In the genomic region with DNA sequence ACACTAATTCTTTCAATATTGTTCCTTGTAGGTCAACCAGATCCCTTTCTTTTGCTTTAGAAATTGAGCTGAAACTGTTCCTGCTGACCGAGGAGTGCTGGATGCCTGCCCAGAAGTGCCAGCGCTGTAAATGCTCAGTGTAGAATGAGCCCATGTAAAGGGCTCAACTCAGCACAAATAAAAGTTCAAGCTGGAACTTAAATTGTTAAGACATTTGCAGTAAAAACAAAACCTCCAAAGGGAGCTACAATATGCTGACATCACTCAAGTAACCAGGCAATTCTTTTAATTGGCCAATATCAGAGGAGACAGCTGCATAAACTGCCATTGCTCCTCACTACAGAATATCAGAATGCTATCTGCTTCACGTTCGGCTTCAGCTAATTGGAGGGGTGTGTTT, we compare ENCODE assay signal across 10 mouse cellular contexts. TPM values are rescaled to one million over a fixed set of nuclear protein-coding genes. Genes with fewer than 3 reads are reported as not detected.
DNase-seq lines count a peak whose midpoint lies in the region; ATAC-seq and TF ChIP-seq lines count a peak whose summit lies in the region.
"Had no signal": no experiment of that assay in that cellular context is flagged by ENCODE, and none has a peak within 500 bp of the region (broad histone marks: within the 10 kb centered on the region; RNA-seq: fewer than 3 reads in every experiment).

No protein-coding gene starts in this region.

- 16% methylated on average over 4 of the region's 4 CpGs for WGBS in forebrain, embryonic 13.5 days
- WGBS in forebrain, embryonic 10.5 days, result 81% methylated on average over 4 of the region's 4 CpGs
- 43% methylated on average over 4 of the region's 4 CpGs for WGBS in hindbrain, postnatal 0 days
- 75% methylated on average over 4 of the region's 4 CpGs for WGBS in thymus, adult 2 months

- intact Hi-C loops in left cerebral cortex, postnatal 4 days (cut with DNase I), result no loop called here

- no peak overlapping the region for H3K4me2 ChIP-seq in forebrain, embryonic 13.5 days
- no peak overlapping the region for H3K4me2 ChIP-seq in hindbrain, postnatal 0 days (ENCODE audit: low read depth, low read length)
- H3K4me2 ChIP-seq: limb, embryonic 12.5 days had no signal

- H3K27me3 ChIP-seq in forebrain, embryonic 13.5 days, result no peaks in the 10 kb centered on the region
- no peaks in the 10 kb centered on the region for H3K27me3 ChIP-seq in forebrain, embryonic 10.5 days (ENCODE audit: poor library complexity, severe bottlenecking)
- no peaks in the 10 kb centered on the region for H3K27me3 ChIP-seq in hindbrain, postnatal 0 days (ENCODE audit: insufficient read depth, low read length)
- no peaks in the 10 kb centered on the region for H3K27me3 ChIP-seq in thymus, adult 2 months (ENCODE audit: control insufficient read depth, insufficient read depth, low read length)
- H3K27me3 ChIP-seq: limb, embryonic 12.5 days had no signal

- no peak for TF ChIP-seq POLR2A in thymus, adult 2 months (IDR thresholded peaks at IDR 0.05; ENCODE audit: control insufficient read depth, extremely low read depth, insufficient read depth, low read length, poor library complexity)

- no peak overlapping the region for H3K9ac ChIP-seq in forebrain, embryonic 13.5 days
- no peak overlapping the region for H3K9ac ChIP-seq in hindbrain, postnatal 0 days (replicated peaks; ENCODE audit: low read length)
- H3K9ac ChIP-seq: limb, embryonic 12.5 days had no signal

- peak overlapping the region; percentile 78 for H3K27ac ChIP-seq in forebrain, embryonic 13.5 days
- H3K27ac ChIP-seq in forebrain, embryonic 10.5 days, result no peak overlapping the region
- H3K27ac ChIP-seq in hindbrain, postnatal 0 days, result 0 out of 2 replicates have a peak overlapping the region, but pooled peaks have one; percentile 3
- H3K27ac ChIP-seq in thymus, adult 2 months (ENCODE audit: control insufficient read depth, insufficient read depth, low read length), result no peak overlapping the region

- H3K4me1 ChIP-seq in forebrain, embryonic 13.5 days, result peaks cover 24% of the 10 kb centered on the region
- H3K4me1 ChIP-seq in forebrain, embryonic 10.5 days, result peaks cover under 1% of the 10 kb centered on the region; the same call in 1 of the 2 replicates
- no peaks in the 10 kb centered on the region for H3K4me1 ChIP-seq in hindbrain, postnatal 0 days (ENCODE audit: insufficient read depth, low read length)
- peaks cover 3% of the 10 kb centered on the region for H3K4me1 ChIP-seq in thymus, adult 2 months (replicated peaks; ENCODE audit: control insufficient read depth, insufficient read depth, low read length)
- H3K4me1 ChIP-seq: limb, embryonic 12.5 days had no signal

- peaks cover 24% of the 10 kb centered on the region for H3K36me3 ChIP-seq in forebrain, embryonic 13.5 days (ENCODE audit: poor library complexity, severe bottlenecking)
- peaks cover 60% of the 10 kb centered on the region for H3K36me3 ChIP-seq in forebrain, embryonic 10.5 days (replicated peaks)
- H3K36me3 ChIP-seq in hindbrain, postnatal 0 days (ENCODE audit: insufficient read depth, low read length), result peaks cover 10% of the 10 kb centered on the region; the same call in 1 of the 2 replicates
- H3K36me3 ChIP-seq in thymus, adult 2 months (ENCODE audit: control insufficient read depth, insufficient read depth, low read length), result peaks cover 12% of the 10 kb centered on the region; the same call in 1 of the 2 replicates

- H3K9me3 ChIP-seq in forebrain, embryonic 13.5 days (replicated peaks), result no peaks in the 10 kb centered on the region
- H3K9me3 ChIP-seq in forebrain, embryonic 10.5 days, result peaks cover 10% of the 10 kb centered on the region; the same call in 1 of the 2 replicates
- H3K9me3 ChIP-seq in hindbrain, postnatal 0 days (ENCODE audit: low read length), result no peaks in the 10 kb centered on the region

- no peak for DNase-seq in forebrain, embryonic 10.5 days (ENCODE audit: extremely low spot score, low spot score)
- peak; percentile 46 for DNase-seq in left cerebral cortex, postnatal 4 days
- DNase-seq in left cerebral cortex, adult 11 months (ENCODE audit: low spot score), result no peak
- DNase-seq in adipocyte (ENCODE audit: low spot score), result peak; percentile 69
- DNase-seq in hindbrain, postnatal 0 days (ENCODE audit: low spot score), result peak; percentile 60
- no peak for DNase-seq in thymus, adult 2 months
- DNase-seq in urinary bladder, adult 18-20 months (ENCODE audit: low spot score in 2 of 2), result no peak
- DNase-seq: thymus, postnatal 4 days had no signal

- TF ChIP-seq CTCF in hindbrain, postnatal 0 days (IDR thresholded peaks at IDR 0.05; ENCODE audit: low read depth), result no peak
- TF ChIP-seq CTCF in thymus, adult 2 months (IDR thresholded peaks at IDR 0.05; ENCODE audit: borderline replicate concordance, control insufficient read depth, extremely low read depth, insufficient read depth, low read length, poor library complexity), result no peak

- ATAC-seq in forebrain, embryonic 13.5 days, result peak; percentile 91
- peak; percentile 59; the same call in 1 of the 2 replicates for ATAC-seq in hindbrain, postnatal 0 days

- no peak overlapping the region for H3K4me3 ChIP-seq in forebrain, embryonic 13.5 days
- H3K4me3 ChIP-seq in forebrain, embryonic 10.5 days, result no peak overlapping the region
- H3K4me3 ChIP-seq in hindbrain, postnatal 0 days (ENCODE audit: low read length), result no peak overlapping the region
- H3K4me3 ChIP-seq in thymus, adult 2 months (ENCODE audit: control insufficient read depth, insufficient read depth, low read length), result no peak overlapping the region
- H3K4me3 ChIP-seq: limb, embryonic 12.5 days had no signal

RNA-seq across cellular contexts. Expression of a gene that starts 7.5 kb away (rescaled TPM):
- polyA plus RNA-seq in forebrain, embryonic 13.5 days (2015; fragmentation: Nextera tagmentation; extraction: Ambion mirVana), result 21.7 and 25.7 TPM in 2 replicates
- polyA plus RNA-seq in forebrain, embryonic 10.5 days (2016; fragmentation: Nextera tagmentation; extraction: Ambion mirVana), result 12.2 and 13.6 TPM in 2 replicates
- 10 to 100 TPM; 41.3 to 41.8 TPM for total RNA-seq in left cerebral cortex, postnatal 4 days (2021)
- total RNA-seq in hindbrain, postnatal 0 days (2014; rRNA removed), result 20.5 and 27.1 TPM in 2 replicates
- polyA plus RNA-seq in hindbrain, postnatal 0 days (2015; fragmentation: Nextera tagmentation; extraction: Ambion mirVana), result 68.3 and 70.7 TPM in 2 replicates
- 4.6 and 4.7 TPM in 2 replicates for polyA plus RNA-seq in thymus, adult 2 months (2012; rRNA removed)

RNA-seq across cellular contexts. Expression of a gene that starts 7.8 kb away (rescaled TPM):
- 354 and 406 TPM in 2 replicates for polyA plus RNA-seq in forebrain, embryonic 13.5 days (2015; fragmentation: Nextera tagmentation; extraction: Ambion mirVana)
- polyA plus RNA-seq in forebrain, embryonic 10.5 days (2016; fragmentation: Nextera tagmentation; extraction: Ambion mirVana), result 464 and 501 TPM in 2 replicates
- total RNA-seq in left cerebral cortex, postnatal 4 days (2021), result 100 to 1,000 TPM; 828 to 854 TPM
- total RNA-seq in hindbrain, postnatal 0 days (2014; rRNA removed), result 407 and 452 TPM in 2 replicates
- polyA plus RNA-seq in hindbrain, postnatal 0 days (2015; fragmentation: Nextera tagmentation; extraction: Ambion mirVana), result 275 and 282 TPM in 2 replicates
- polyA plus RNA-seq in thymus, adult 2 months (2012; rRNA removed), result 405 and 467 TPM in 2 replicates

RNA-seq across cellular contexts. Expression of a gene that starts 24.5 kb away (rescaled TPM):
- 5.0 and 5.4 TPM in 2 replicates for polyA plus RNA-seq in forebrain, embryonic 13.5 days (2015; fragmentation: Nextera tagmentation; extraction: Ambion mirVana)
- polyA plus RNA-seq in forebrain, embryonic 10.5 days (2016; fragmentation: Nextera tagmentation; extraction: Ambion mirVana), result 4.1 and 4.2 TPM in 2 replicates
- 10 to 100 TPM; 28.1 to 29.5 TPM for total RNA-seq in left cerebral cortex, postnatal 4 days (2021)
- total RNA-seq in hindbrain, postnatal 0 days (2014; rRNA removed), result 15.9 and 18.0 TPM in 2 replicates
- polyA plus RNA-seq in hindbrain, postnatal 0 days (2015; fragmentation: Nextera tagmentation; extraction: Ambion mirVana), result 8.7 and 9.5 TPM in 2 replicates
- polyA plus RNA-seq in thymus, adult 2 months (2012; rRNA removed), result 9.2 and 10.2 TPM in 2 replicates

Comparison
In these comparisons a context has a peak if more than half of its experiments do, and no peak if none do; other contexts are left out.
1. H3K27ac ChIP-seq: peak in forebrain, embryonic 13.5 days (single experiment) and hindbrain, postnatal 0 days (single experiment); none in forebrain, embryonic 10.5 days (single experiment) and thymus, adult 2 months (single experiment).
2. DNase-seq: peak in left cerebral cortex, postnatal 4 days (single experiment), adipocyte (single experiment) and hindbrain, postnatal 0 days (single experiment); none in forebrain, embryonic 10.5 days (single experiment), left cerebral cortex, adult 11 months (single experiment), thymus, adult 2 months (single experiment) and urinary bladder, adult 18-20 months (0 of 2).